Mouse (Mus musculus) cerebellum, adult 2 months (tissue): ENCODE measurements around the gene Dusp1.

ENCODE experiments used
- CTCF ChIP-seq: fragments of 200-500 bp; IDR thresholded peaks from 2 replicates; pipeline ENCODE4 v1.5.1; 2011; ENCODE audit warnings: low read depth, mild to moderate bottlenecking, control low read depth, low read length, moderate library complexity, borderline replicate concordance; ENCODE audit not compliant: insufficient read depth
- POLR2A ChIP-seq: fragments of 200-500 bp; IDR thresholded peaks from 2 replicates; pipeline ENCODE4 v1.6.1; 2011; ENCODE audit warnings: low read length, control low read depth, borderline replicate concordance; ENCODE audit not compliant: insufficient read depth

DNA sequence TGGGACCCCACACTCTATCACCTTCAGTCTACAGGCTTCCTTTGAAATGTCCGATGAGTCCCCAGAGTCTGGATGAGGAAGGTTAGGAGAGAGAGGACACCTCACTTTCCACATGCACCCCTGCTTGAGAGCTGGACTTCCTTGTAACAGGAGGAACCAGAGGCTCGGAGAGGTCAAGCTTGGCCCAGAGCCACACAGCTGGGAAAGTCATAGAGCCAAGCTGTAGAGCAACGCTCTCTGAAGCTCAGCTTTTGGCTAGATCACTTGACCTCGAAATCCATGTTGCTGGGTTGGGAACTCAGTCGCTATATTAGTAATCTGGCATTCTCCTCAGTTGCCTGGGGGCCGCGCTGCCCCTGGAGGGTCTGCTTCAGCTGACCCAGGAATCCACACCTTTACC is 14.9 kb upstream of the Dusp1 start:
- TF ChIP-seq POLR2A (no peak), CTCF (no peak)
